ENCODE assay signal across 15 mouse cellular contexts in genomic region chr1:57296186-57296585, GRCm38 (mm10).
DNase-seq lines count a peak whose midpoint lies in the region; ATAC-seq and TF ChIP-seq lines count a peak whose summit lies in the region.
"Had no signal": no experiment of that assay in that cellular context is flagged by ENCODE, and none has a peak within 500 bp of the region (broad histone marks: within the 10 kb centered on the region; RNA-seq: fewer than 3 reads in every experiment).

No protein-coding gene starts in this region.

- WGBS in kidney, postnatal 0 days: 86% methylated on average over 1 of the region's 1 CpGs
- 87% methylated on average over 1 of the region's 1 CpGs for WGBS in forebrain, embryonic 16.5 days

- H3K27ac ChIP-seq in kidney, postnatal 0 days: no peak overlapping the region
- H3K27ac ChIP-seq in forebrain, embryonic 16.5 days (ENCODE audit: low read length): no peak overlapping the region
- H3K27ac ChIP-seq: forebrain, embryonic 15.5 days; heart, adult 2 months; hindbrain, embryonic 12.5 days; midbrain, embryonic 10.5 days had no signal

- no peaks in the 10 kb centered on the region for H3K9me3 ChIP-seq in kidney, postnatal 0 days (replicated peaks; ENCODE audit: low read length)
- no peaks in the 10 kb centered on the region for H3K9me3 ChIP-seq in forebrain, embryonic 16.5 days (ENCODE audit: control insufficient read depth, low read length)
- H3K9me3 ChIP-seq: forebrain, embryonic 15.5 days; hindbrain, embryonic 12.5 days; midbrain, embryonic 10.5 days had no signal

- no peak overlapping the region for H3K4me3 ChIP-seq in kidney, postnatal 0 days (replicated peaks; ENCODE audit: low read depth, low read length)
- H3K4me3 ChIP-seq in forebrain, embryonic 16.5 days (replicated peaks; ENCODE audit: low read length): no peak overlapping the region
- H3K4me3 ChIP-seq: forebrain, embryonic 15.5 days; heart, adult 2 months; hindbrain, embryonic 12.5 days; midbrain, embryonic 10.5 days had no signal

- DNase-seq in kidney, postnatal 0 days (ENCODE audit: low spot score): peak; percentile 2
- DNase-seq in kidney, adult 8-10 months: no peak
- DNase-seq in brain, adult 2 months (ENCODE audit: low read depth, low spot score): peak; percentile 7
- DNase-seq in fibroblast of lung, adult 2 months (ENCODE audit: low read depth): peak; percentile 2
- peak; percentile 46 for DNase-seq in lung, postnatal 36 days
- no peak for DNase-seq in ovary, postnatal 36 days (ENCODE audit: low spot score)
- DNase-seq: adrenal gland, postnatal 14 days; cerebellum, adult 8-10 months; heart, adult 2 months; liver, postnatal 0 days; thymus, postnatal 14 days had no signal

- H3K9ac ChIP-seq in kidney, postnatal 0 days (ENCODE audit: low read depth, low read length): no peak overlapping the region
- H3K9ac ChIP-seq in forebrain, embryonic 16.5 days (replicated peaks; ENCODE audit: low read depth, low read length): no peak overlapping the region
- H3K9ac ChIP-seq: forebrain, embryonic 15.5 days; hindbrain, embryonic 12.5 days; liver, postnatal 0 days had no signal

- no peak for TF ChIP-seq CTCF in kidney, postnatal 0 days (IDR thresholded peaks at IDR 0.05; ENCODE audit: low read depth)

- no peaks in the 10 kb centered on the region for H3K36me3 ChIP-seq in kidney, postnatal 0 days (ENCODE audit: insufficient read depth, low read length)
- H3K36me3 ChIP-seq in forebrain, embryonic 16.5 days (ENCODE audit: control insufficient read depth, insufficient read depth): no peaks in the 10 kb centered on the region
- H3K36me3 ChIP-seq: forebrain, embryonic 15.5 days; hindbrain, embryonic 12.5 days; midbrain, embryonic 10.5 days had no signal

- H3K4me2 ChIP-seq in kidney, postnatal 0 days (ENCODE audit: low read length): no peak overlapping the region
- no peak overlapping the region for H3K4me2 ChIP-seq in forebrain, embryonic 16.5 days (ENCODE audit: low read length)
- H3K4me2 ChIP-seq: forebrain, embryonic 15.5 days; hindbrain, embryonic 12.5 days had no signal

- no peaks in the 10 kb centered on the region for H3K27me3 ChIP-seq in kidney, postnatal 0 days (ENCODE audit: insufficient read depth, low read length)
- H3K27me3 ChIP-seq in forebrain, embryonic 16.5 days (replicated peaks; ENCODE audit: control insufficient read depth, insufficient read depth, low read length): no peaks in the 10 kb centered on the region
- H3K27me3 ChIP-seq: forebrain, embryonic 15.5 days; hindbrain, embryonic 12.5 days had no signal

- H3K4me1 ChIP-seq in kidney, postnatal 0 days (replicated peaks; ENCODE audit: insufficient read depth, low read length): no peaks in the 10 kb centered on the region
- H3K4me1 ChIP-seq in forebrain, embryonic 16.5 days (replicated peaks; ENCODE audit: control insufficient read depth, insufficient read depth, low read length): 0 out of 2 replicates have a peak, but pooled peaks cover under 1% of the 10 kb centered on the region
- H3K4me1 ChIP-seq: forebrain, embryonic 15.5 days; hindbrain, embryonic 12.5 days; midbrain, embryonic 10.5 days had no signal

- no peak for ATAC-seq in kidney, postnatal 0 days (replicated peaks; ENCODE audit: low FRiP score, low read depth)
- ATAC-seq in forebrain, embryonic 16.5 days: no peak
- ATAC-seq: forebrain, embryonic 15.5 days; liver, postnatal 0 days had no signal

Comparison
In these comparisons a context has a peak if more than half of its experiments do, and no peak if none do; other contexts are left out.
1. DNase-seq: peak in kidney, postnatal 0 days (single experiment), brain, adult 2 months (single experiment), fibroblast of lung, adult 2 months (single experiment) and lung, postnatal 36 days (single experiment); none in kidney, adult 8-10 months (0 of 2) and ovary, postnatal 36 days (single experiment).